Mouse (Mus musculus) adrenal gland, adult 8-10 months (tissue): ENCODE results near the gene Myo1g. TPM values are rescaled to one million over a fixed set of nuclear protein-coding genes. Genes with fewer than 3 reads are reported as not detected.

Source experiments
- DNase-seq: peaks from one replicate; pipeline ENCODE4 v3.0.0; 2022
- total RNA-seq, 4 experiments: library from RNA; stranded (reverse); gene quantifications; 2 replicates each; pipeline ENCODE4 v1.2.4; 2022

The Myo1g gene
- total RNA-seq, 4 experiments from 2014 or later: 2.1 to 4.8 (median 3.4) TPM

GRCm38 (mm10) chr11:6487496-6487895 is 33.3 kb downstream of the Myo1g start:
- no peak for DNase-seq

- DNase-seq: no peak
Measured at GRCm38 (mm10) chr11:6486916-6487315, 33.8 kb downstream of the Myo1g start.

GRCm38 (mm10) chr11:6484244-6484959 is 36.4 kb downstream of the Myo1g start:
- no peak for DNase-seq

GRCm38 (mm10) chr11:6483103-6483502 is 37.7 kb downstream of the Myo1g start:
- no peak for DNase-seq

- DNase-seq: no peak
Measured at GRCm38 (mm10) chr11:6481669-6482185, 39.0 kb downstream of the Myo1g start.

GRCm38 (mm10) chr11:6480681-6481405 is 39.9 kb downstream of the Myo1g start:
- no peak for DNase-seq

- DNase-seq: no peak
Measured at GRCm38 (mm10) chr11:6480191-6480590, 40.6 kb downstream of the Myo1g start.

- no peak for DNase-seq
Measured at GRCm38 (mm10) chr11:6479231-6479630, 41.5 kb downstream of the Myo1g start.

GRCm38 (mm10) chr11:6477350-6477749 is 43.4 kb downstream of the Myo1g start:
- DNase-seq: no peak

GRCm38 (mm10) chr11:6476876-6477275 is 43.9 kb downstream of the Myo1g start:
- no peak for DNase-seq

GRCm38 (mm10) chr11:6475867-6476484 is 44.8 kb downstream of the Myo1g start, which contains the start of gene Purb:
Purb (minus strand) TSS chr11:6475917.
- DNase-seq: peak; percentile 82

GRCm38 (mm10) chr11:6474874-6475731 is 45.7 kb downstream of the Myo1g start:
- DNase-seq: peak; percentile 35

- DNase-seq: no peak
Measured at GRCm38 (mm10) chr11:6474381-6474780, 46.4 kb downstream of the Myo1g start.

- DNase-seq: no peak
Measured at GRCm38 (mm10) chr11:6472076-6472475, 48.7 kb downstream of the Myo1g start.

GRCm38 (mm10) chr11:6471493-6471892 is 49.3 kb downstream of the Myo1g start:
- no peak for DNase-seq

- no peak for DNase-seq
Measured at GRCm38 (mm10) chr11:6471054-6471453, 49.7 kb downstream of the Myo1g start.

GRCm38 (mm10) chr11:6468541-6468940 is 52.2 kb downstream of the Myo1g start:
- peak; percentile 34 for DNase-seq

- DNase-seq: peak; percentile 29
Measured at GRCm38 (mm10) chr11:6465122-6465521, 55.6 kb downstream of the Myo1g start.

- no peak for DNase-seq
Measured at GRCm38 (mm10) chr11:6463159-6463837, 57.5 kb downstream of the Myo1g start.
